Mouse (Mus musculus) megakaryocyte, embryonic 14.5 days (primary cell): ENCODE measurements around the gene Ush1g.

Source experiments
- FLI1 ChIP-seq: IDR thresholded peaks from 2 replicates; pipeline ENCODE4 v1.6.1; 2012; ENCODE audit warnings: low read length, inconsistent platforms, mixed read lengths
- GATA1 ChIP-seq: IDR thresholded peaks from 3 replicates; pipeline ENCODE4 v1.6.1; 2012; ENCODE audit warnings: mixed read lengths, low read length, inconsistent platforms, borderline replicate concordance

DNA sequence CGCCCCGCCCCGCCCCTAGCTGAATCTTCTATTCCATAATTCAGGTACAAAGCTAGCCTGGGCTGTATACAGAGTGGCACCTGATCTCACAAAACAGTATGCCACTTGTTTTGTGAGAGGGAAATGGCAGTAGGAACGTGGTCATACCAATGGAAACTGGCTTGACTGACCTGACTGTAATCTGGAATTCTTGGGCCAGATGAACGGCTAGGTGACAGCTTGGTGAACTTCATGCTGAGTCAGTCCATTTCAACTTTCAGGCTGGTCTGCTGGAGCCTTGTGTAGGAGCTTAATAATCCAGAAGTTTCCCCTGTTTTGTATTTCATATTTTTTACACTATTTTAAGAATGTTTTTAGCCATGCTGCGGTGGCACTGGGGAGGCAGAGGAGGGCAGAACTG is 43.7 kb downstream of the Ush1g start:
- TF ChIP-seq GATA1 = no peak
- TF ChIP-seq FLI1 = no peak
